Mouse (Mus musculus): ENCODE results near the gene Il21r.

DNA sequence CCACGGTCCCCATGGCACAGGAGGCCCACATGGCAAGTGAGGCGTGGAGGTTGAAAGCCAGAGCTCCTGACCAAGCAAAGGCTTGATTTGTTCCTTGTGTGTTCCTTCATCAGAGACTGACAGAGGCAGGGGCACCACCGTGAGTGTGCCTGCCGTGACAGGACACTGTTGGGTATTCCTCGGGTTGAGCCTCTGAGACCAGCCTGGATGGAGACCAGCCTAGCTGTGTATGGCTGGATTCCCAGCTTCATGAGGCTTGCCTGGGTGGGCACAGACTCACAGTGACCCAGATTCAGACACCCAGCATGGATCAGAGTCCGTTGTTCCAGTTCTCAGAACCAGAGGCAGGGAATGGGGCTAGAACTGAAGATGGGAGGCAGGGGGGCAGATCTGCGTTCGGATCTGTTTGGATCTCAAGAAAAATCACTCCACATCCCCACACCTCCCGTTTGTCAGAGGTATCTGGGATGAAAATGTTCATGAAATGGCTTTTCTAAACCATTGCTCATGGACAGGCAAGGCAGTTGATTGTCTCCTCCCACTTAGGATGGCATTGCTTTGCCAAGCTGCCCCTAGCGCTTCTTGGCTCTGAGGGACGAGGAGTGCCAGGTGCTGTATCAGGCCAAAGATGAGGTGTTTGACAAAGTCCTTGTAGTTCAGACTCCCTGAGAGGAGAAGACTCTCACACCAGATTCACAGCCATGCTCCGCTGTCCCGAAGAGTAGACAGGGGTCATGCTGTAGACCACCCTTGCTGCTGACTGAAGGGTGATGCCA is 49.4 kb upstream of the Il21r start:
- TF ChIP-seq POLR2A (IDR thresholded peaks at IDR 0.05; ENCODE audit: insufficient read length, low read depth): no peak
- TF ChIP-seq SRF (IDR thresholded peaks at IDR 0.05; ENCODE audit: control insufficient read depth, insufficient read length, low read depth): no peak
